Mouse (Mus musculus): Measurements from ENCODE around the gene Dppa3.
A peak's percentile ranks its signal among the peaks of the same experiment; 100 is the strongest.

Dppa3 gene

GRCm38 (mm10) chr6:122626110-122626509, at the start of gene Dppa3:
Gene Dppa3, plus strand, starts transcription at chr6:122626410.
- DNase-seq (ENCODE audit: low read depth, low spot score), result no peak

DNA sequence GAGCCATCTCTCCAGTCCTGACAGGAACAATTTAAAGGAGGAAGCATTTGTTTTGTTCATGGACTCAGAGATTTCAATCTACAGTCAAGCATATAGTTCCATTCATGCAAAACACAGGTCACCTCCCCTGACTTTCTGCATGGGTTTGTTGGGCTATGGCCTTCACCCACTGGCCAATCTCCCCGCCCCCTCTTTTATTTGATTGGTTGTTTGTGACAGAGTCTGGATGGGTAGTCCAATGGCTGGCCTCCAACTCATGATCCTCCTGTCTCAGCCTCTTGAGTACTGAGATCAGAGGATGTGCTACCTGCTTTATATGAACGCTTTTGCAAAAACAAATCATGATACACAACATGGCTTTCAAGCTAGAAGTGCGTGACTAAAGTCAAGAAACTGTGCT, 49.2 kb upstream of the Dppa3 start:
- no peak for DNase-seq (ENCODE audit: low read depth, low spot score)

DNA sequence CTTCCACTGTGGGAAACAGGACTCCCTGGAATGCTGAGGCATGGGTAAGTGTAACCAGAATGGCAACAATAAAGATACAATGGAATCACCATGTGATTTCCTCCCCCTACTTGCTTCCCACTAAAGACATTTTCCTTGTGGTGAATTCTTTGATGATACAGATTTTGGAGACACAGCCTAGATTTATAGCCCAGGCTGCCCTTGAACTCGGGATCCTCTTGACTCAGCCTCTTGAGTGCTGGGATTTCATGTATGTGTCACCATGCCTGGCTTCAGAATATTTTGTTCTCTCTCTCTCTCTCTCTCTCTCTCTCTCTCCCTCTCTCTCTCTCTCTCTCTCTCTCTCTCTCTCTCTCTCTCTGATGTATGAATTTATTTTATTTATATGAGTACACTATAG, 47.1 kb upstream of the Dppa3 start:
- no peak for DNase-seq (ENCODE audit: low read depth, low spot score)

DNA sequence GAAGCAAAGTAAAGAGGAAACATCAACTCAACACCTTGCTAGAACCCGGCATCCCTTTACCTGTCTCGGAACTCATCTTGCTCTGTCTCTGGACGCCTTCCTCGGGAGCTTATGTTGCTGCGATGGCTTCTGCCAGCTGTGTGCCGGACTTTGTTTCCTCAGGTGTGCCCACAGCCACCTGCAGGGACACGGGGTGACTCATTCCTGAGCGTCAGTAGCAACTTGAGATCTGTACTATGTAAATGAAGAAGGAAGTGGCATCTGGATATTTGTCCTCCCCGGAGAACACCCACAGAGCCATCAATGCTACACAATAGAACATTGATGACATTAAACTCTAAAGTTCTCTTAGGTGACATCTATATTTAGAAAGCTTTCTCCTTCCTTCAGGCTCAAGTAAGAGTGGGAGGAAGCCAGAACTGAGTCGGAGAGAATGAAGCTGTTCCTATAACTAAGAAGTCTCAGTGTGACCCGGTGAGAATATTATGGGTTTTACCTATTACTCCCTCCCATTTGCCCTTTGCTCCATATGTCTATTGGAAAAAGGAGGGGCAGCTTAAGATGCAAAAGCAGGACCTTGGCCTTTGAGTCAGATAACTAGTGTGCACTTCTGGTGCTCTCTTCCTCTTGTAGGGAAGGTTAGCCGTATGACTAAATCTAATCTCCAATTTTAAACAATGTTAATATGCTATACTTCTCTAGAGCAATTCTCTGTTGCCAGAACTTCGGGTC, 35.0 kb upstream of the Dppa3 start:
- no peak for DNase-seq (ENCODE audit: low read depth, low spot score)

GRCm38 (mm10) chr6:122592905-122593304, 33.3 kb upstream of the Dppa3 start:
- no peak for DNase-seq (ENCODE audit: low read depth, low spot score)

GRCm38 (mm10) chr6:122595637-122596036, 30.6 kb upstream of the Dppa3 start:
- no peak for DNase-seq (ENCODE audit: low read depth, low spot score)

DNA sequence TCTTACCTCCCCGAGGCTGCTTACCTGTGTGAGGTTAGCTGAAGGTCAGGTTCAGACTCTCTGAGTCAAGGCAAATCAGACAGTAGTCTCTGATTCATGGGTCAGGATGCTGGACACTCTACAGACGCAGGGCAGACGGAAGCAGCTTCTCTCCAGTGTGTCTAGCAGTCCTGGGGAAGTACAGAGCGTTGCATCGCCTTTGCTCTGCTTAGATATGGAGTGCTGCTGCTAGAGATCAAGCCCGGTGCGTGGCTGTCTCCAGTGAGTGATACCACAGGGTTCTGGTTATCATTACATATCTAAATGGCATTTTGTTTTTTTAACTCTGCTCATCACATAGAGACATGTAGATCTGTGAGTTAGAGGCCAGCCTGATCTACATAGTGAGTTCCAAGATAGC, 29.6 kb upstream of the Dppa3 start:
- no peak for DNase-seq (ENCODE audit: low read depth, low spot score)

DNA sequence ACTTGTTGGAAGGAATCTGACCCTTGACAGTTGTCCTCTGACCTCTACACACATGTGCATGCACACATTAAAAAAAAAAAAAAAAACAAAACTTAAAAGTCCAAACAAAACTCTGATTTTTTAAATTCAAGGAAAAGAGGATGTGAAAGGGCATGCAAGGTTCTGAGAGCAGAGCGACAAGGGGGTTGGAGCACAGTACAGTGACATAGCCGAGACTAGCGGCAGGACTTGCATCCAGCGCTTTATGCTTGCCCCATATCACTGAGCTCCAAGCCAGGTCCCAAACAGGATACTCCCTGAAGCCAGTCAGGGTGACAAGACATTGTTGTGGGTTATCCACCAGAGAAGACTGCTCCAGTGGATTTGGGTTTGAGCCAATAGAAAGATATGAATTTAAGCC, 28.2 kb upstream of the Dppa3 start:
- DNase-seq (ENCODE audit: low read depth, low spot score), result no peak

- no peak for DNase-seq (ENCODE audit: low read depth, low spot score)
These were observed 27.8 kb upstream of the Dppa3 start for GRCm38 (mm10) chr6:122598436-122598835.

GRCm38 (mm10) chr6:122599054-122599737, 27.0 kb upstream of the Dppa3 start:
- no peak for DNase-seq (ENCODE audit: low read depth, low spot score)

DNA sequence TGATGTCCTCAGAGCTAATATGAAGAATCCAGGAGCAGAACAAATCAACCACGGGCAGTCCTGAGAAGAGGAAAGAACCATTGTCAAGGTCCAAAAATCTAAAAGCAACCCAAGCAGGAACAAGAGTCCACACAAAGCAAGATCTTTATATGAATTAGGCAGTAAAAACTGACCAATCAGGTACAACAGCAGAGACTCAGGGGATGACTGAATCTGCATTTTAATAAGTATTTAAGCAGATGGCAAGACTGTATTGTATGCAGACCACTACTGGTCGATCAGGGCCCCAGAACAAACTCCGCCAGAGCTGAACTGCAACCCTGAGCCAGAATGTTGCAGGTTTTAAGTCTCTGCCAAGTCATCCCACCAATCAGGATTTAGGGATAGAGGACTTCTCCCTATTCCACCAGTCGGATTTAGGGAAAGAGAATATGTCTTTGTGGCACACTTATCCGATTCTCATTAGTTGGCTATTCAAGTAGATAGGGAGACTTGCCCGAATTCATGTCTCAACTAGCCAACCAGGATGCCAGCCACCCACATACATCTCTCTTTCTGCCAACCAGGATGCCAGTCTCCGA, 26.1 kb upstream of the Dppa3 start:
- no peak for DNase-seq (ENCODE audit: low read depth, low spot score)

- no peak for DNase-seq (ENCODE audit: low read depth, low spot score)
These were observed 25.2 kb upstream of the Dppa3 start for GRCm38 (mm10) chr6:122601031-122601430.

DNA sequence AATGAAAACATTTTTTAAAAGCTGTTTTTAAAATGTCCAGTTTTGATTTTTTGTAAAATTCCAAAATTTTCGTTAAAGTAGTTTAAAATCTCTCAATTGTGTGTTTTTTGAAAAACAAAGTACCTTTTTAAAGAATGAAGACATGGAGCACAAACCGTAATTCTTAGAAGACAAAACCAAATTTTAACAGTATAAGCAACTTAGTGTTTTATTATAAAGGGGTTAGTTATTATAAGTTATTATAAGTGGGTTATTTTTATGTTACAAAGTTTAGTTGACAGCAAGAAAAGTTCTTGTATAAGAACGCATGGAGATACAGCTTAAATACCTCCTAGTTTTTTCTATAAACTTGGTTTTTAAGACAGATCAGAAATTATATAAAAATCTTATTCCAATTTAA, 24.6 kb upstream of the Dppa3 start:
- DNase-seq (ENCODE audit: low read depth, low spot score), result no peak

DNA sequence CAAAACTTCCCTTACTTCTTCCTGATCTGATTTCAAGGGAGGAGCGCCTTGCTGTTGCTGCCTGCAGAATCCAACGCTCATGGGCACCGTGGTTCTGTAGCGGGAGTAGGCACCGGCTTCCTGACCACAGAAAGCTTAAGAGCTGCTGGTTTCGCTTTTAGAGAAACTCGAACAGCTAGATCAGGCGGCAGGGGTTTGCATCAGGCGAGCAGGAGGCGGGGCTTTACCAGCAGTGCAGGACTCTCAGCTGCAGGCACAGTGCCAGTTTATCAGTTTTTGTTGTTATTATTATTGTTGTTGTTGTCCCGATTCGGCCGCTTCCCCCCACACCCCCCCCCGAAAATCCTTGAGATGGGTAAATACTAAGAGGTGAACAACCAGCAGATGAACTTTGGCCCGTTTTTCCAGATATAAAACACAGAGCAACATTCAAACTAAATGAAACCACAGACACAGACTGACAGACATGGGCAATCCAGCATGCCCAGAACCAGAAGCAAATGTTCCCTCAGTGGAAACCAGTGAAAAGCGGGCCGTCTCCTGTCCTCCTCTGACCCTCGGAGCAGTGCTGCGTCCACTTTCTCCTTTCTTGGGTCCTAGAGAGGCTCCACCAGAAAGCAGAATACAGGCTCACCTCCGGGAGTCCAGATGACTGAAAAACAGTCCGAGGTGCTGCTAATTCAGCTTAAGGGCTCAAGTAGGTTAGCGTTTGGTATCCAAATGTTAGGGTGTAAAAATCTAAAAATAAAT, 23.8 kb upstream of the Dppa3 start, which contains the start of gene Apobec1:
Gene Apobec1, minus strand, starts transcription at position 203 of the 750 bp plus-strand sequence.
- peak; percentile 90 for DNase-seq (ENCODE audit: low read depth, low spot score)

DNA sequence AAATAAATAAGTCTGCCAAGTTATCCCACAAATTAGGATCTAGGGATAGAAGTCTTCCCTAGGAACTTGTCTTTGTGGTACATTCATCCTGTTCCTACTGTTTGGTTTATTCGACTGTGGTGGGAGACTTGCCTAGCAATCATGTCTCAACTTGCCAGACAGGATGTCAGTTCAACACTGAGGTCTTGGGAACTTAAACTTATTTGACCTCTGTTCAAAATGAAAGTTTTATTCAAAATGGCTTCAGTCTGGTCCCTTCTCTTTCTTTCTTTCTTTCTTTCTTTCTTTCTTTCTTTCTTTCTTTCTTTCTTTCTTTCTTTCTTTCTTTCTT, 23.3 kb upstream of the Dppa3 start:
- peak; percentile 45 for DNase-seq (ENCODE audit: low read depth, low spot score)

DNA sequence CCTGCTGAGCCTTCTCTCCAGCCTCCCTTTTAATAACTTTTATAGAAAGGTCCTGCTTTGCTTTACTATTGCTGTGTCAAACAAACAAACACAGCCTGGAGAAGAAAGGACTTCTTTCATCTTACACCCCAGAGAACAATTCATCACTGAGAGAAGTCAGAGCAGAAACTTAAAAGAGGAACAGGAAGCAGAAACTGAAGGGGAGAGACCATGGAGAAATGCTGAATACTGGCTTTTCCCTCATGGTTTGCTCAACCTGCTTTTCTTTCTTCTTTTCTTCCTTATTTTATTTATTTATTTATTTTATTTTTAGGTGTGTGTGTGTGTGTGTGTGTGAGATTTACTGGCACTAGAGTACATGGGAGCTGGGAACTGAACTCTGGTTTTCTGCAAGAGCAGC, 21.9 kb upstream of the Dppa3 start:
- DNase-seq (ENCODE audit: low read depth, low spot score), result no peak

DNA sequence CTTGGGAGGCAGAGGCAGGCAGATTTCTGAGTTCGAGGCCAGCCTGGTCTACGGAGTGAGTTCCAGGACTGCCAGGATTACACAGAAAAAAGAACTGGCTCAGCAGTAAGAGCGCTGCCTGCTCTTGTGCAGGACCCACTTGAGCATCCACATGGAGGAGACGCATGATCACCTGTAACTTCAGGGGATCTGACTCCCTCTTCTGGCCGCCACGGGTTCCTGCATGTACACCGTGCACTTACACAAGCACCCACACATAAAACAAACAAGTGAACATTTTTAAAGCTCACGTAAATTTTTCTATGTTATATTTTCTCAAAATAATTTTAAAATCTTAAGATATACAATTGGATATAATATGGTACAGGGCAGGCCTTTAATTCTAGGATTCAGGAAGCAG, 20.7 kb upstream of the Dppa3 start:
- DNase-seq (ENCODE audit: low read depth, low spot score), result peak; percentile 45

DNA sequence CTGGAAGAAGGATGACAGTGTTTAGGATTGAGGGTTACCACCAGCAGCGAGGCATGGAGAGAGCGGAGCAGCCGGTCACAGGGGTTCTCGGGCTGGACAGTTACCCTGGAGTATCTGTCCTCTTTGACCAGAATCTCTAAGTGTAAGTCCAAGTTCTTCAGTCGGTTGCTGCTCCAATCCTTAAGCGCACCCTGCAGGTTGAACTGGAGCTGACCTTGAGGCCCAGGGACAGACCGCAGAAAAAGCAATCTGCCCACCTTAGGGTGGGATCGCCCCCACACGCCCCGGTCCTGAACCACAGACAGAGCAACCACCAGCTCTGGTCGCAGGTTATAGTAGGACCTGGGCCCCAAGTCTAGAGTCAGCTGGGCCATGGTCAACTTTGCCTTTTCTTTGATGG, 19.5 kb upstream of the Dppa3 start:
- DNase-seq (ENCODE audit: low read depth, low spot score), result no peak

GRCm38 (mm10) chr6:122607700-122608099, 18.5 kb upstream of the Dppa3 start:
- no peak for DNase-seq (ENCODE audit: low read depth, low spot score)

DNA sequence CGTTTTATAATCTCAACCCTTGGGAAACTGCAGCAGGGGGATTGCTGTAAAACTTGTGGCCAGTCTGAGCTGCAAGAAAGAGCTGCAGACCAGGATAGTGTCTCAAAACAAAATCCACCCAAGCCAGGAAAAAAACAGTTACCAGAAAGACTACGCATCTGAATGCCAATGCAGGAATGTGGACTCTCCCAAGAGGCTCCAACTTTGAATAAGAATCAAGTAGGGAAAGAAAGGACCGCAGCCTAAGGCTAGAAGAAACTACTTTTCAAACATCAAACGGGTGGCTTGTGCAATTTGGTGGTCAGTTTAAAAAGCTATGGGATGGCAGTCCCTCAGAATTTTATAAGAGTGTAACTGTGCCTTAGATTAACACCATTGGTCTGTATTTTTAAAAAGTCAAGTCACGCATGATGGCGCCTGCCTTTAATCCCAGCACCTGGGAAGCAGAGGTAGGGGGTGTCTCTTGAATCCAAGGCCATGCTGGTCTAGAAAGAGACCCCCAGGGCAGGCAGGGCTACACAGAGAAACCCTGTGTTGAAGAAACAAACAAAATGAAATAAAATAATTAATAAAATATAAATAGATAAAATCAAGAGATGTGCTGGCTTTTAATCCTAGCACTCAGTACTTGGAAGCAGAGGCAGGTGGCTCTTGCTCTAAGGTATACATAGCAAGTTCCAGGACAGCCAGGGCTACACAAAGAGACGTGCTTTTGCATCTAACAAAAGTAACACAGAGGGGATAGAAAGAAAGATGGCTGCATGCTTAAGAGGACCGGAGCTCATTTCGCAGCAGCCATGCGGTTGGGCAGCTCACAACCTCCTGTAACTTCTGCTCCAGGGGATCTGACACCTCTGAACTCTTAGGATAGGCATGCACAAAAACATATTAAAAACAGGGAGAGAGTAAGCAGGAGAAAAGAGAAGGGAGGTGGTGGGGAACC, 17.5 kb upstream of the Dppa3 start:
- DNase-seq (ENCODE audit: low read depth, low spot score), result no peak

GRCm38 (mm10) chr6:122609377-122609728, 16.9 kb upstream of the Dppa3 start:
- no peak for DNase-seq (ENCODE audit: low read depth, low spot score)

All from CD4-positive helper T cell, adult 2 months (primary cell).